Mouse (Mus musculus): ENCODE data around the gene Nucks1. TPM values are rescaled to one million over a fixed set of nuclear protein-coding genes. Genes with fewer than 3 reads are reported as not detected.

The Nucks1 gene
- polyA plus RNA-seq (2016; fragmentation: Nextera tagmentation; extraction: Ambion mirVana): 107 and 125 TPM in 2 replicates

DNA sequence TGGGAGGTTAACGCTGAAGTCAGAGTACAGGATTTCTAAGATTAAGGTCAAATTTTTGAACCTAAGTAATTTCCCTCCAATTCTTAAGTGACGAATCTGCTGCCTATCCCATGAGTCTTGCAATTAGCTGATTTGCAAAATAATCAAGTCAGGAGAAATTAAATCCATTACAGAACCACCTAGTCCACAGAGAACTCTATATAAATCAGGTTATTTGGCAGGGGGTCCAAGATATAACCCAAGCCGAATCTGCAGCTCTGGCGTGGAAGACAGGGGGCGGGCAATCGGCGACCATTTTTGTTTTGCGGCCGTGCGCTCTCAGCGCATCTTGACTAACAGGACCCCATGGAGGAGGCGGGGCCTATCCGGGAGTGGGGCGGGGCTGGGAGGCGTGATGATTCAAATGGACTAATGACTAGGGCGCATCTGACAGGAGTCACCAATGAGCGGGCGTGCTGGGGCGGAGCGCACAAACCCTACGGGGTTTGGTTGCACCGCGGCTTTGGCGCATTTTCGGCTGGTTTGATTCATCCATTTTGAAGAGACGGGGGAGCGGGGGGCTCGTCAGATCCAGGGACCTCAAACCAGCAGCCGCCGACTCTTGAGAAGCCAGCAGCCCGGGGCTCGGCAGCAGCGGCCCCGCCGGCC is at the start of gene Nucks1:
Gene Nucks1 (plus strand): TSS at position 534 of the 648 bp plus-strand sequence.
- H3K4me1 ChIP-seq: peaks cover 11% of the 10 kb centered on the region; the same call in 1 of the 2 replicates
- ATAC-seq (ENCODE audit: insufficient number of reproducible peaks, insufficient read depth, low FRiP score, low TSS enrichment): peak; percentile 94
- 0 out of 2 replicates have a peak, but pooled peaks cover 11% of the 10 kb centered on the region for H3K27me3 ChIP-seq
- H3K9ac ChIP-seq: peak within 1 kb of the TSS; percentile 95
- peak within 1 kb of the TSS; percentile 63 for H3K4me2 ChIP-seq (replicated peaks)
- peak within 1 kb of the TSS; percentile 99 for H3K27ac ChIP-seq
- no peaks in the 10 kb centered on the region for H3K9me3 ChIP-seq
- H3K36me3 ChIP-seq: 0 out of 2 replicates have a peak, but pooled peaks cover 4% of the 10 kb centered on the region
- peak within 1 kb of the TSS; percentile 95 for H3K4me3 ChIP-seq
- under 1% methylated on average over 35 of the region's 35 CpGs for WGBS

DNA sequence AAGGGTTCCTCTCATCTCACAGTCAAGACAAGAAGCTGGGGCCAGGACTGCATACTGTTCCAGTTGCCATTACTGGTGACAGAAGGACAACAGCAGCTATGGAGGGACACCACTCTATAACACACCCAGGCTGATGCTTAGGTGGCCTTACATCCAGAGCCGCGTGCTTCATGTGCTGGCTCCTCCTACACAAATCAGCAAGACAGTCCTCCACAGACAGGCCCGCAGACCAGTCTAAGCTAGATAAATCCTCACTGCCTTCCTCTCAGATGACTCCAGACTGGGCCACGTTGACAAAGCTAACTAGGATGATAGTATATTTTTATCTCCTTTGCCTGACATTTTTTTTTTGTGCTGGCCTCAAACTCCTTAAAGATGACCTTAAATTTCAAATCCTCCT is 48.5 kb upstream of the Nucks1 start:
- H3K27ac ChIP-seq: no peak overlapping the region
- H3K4me3 ChIP-seq: no peak overlapping the region
- 78% methylated on average over 4 of the region's 4 CpGs for WGBS
- no peak for ATAC-seq (ENCODE audit: insufficient number of reproducible peaks, insufficient read depth, low FRiP score, low TSS enrichment)
- no peaks in the 10 kb centered on the region for H3K27me3 ChIP-seq
- no peak overlapping the region for H3K9ac ChIP-seq
- no peaks in the 10 kb centered on the region for H3K9me3 ChIP-seq
- H3K4me2 ChIP-seq (replicated peaks): no peak overlapping the region
- H3K4me1 ChIP-seq: no peaks in the 10 kb centered on the region
- no peaks in the 10 kb centered on the region for H3K36me3 ChIP-seq

DNA sequence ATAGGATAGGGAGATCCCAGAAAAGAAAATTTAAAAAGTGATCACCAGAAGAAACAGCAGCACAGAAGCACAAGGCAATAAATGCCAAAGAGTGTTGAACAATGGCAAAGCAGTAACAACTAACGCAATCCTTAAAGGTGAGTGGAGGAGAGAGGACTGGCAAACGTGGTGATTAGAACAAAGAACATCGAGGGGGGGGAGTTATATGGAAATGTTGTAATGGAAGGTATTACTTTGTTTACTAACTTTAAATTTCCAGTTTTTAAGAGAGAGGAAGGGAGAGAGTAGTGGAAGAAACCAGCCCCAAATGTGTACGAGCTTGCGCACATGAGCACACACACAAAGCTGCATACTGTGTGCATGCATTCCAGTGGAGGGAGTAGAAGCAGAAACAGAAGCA is 44.7 kb upstream of the Nucks1 start:
- WGBS: 73% methylated on average over 5 of the region's 5 CpGs
- no peaks in the 10 kb centered on the region for H3K27me3 ChIP-seq
- H3K4me3 ChIP-seq: no peak overlapping the region
- H3K9me3 ChIP-seq: no peaks in the 10 kb centered on the region
- H3K9ac ChIP-seq: no peak overlapping the region
- H3K27ac ChIP-seq: no peak overlapping the region
- ATAC-seq (ENCODE audit: insufficient number of reproducible peaks, insufficient read depth, low FRiP score, low TSS enrichment): no peak
- no peaks in the 10 kb centered on the region for H3K36me3 ChIP-seq
- H3K4me1 ChIP-seq: peaks cover 5% of the 10 kb centered on the region; the same call in 1 of the 2 replicates
- H3K4me2 ChIP-seq (replicated peaks): no peak overlapping the region

GRCm38 (mm10) chr1:131866304-131866999 is 43.9 kb upstream of the Nucks1 start:
- 75% methylated on average over 6 of the region's 6 CpGs for WGBS
- H3K9ac ChIP-seq: no peak overlapping the region

GRCm38 (mm10) chr1:131867093-131867945 is 43.0 kb upstream of the Nucks1 start, which contains the start of gene Rab29:
TSS of gene Rab29 (plus strand) at chr1:131867224.
- Histone ChIP-seq H3K4me2 (replicated peaks) (peak within 1 kb of the TSS; percentile 81), H3K9me3 (no peaks in the 10 kb centered on the region), H3K27ac (no peak within 1 kb of the TSS), H3K36me3 (no peaks in the 10 kb centered on the region), H3K9ac (peak within 1 kb of the TSS; percentile 50), H3K4me3 (peak within 1 kb of the TSS; percentile 53), H3K4me1 (peaks cover 5% of the 10 kb centered on the region; the same call in 1 of the 2 replicates), H3K27me3 (no peaks in the 10 kb centered on the region)
- peak; percentile 86 for ATAC-seq (ENCODE audit: insufficient number of reproducible peaks, insufficient read depth, low FRiP score, low TSS enrichment)
- WGBS: 2% methylated on average over 46 of the region's 46 CpGs

More at GRCm38 (mm10) chr1:131866304-131866999, 43.9 kb upstream of the Nucks1 start:
- Histone ChIP-seq H3K9me3 (no peaks in the 10 kb centered on the region), H3K27ac (no peak overlapping the region), H3K4me2 (replicated peaks) (no peak overlapping the region), H3K4me1 (peaks cover 5% of the 10 kb centered on the region; the same call in 1 of the 2 replicates), H3K4me3 (no peak overlapping the region), H3K27me3 (no peaks in the 10 kb centered on the region), H3K36me3 (no peaks in the 10 kb centered on the region)
- no peak for ATAC-seq (ENCODE audit: insufficient number of reproducible peaks, insufficient read depth, low FRiP score, low TSS enrichment)

- H3K4me1 ChIP-seq: peaks cover 5% of the 10 kb centered on the region; the same call in 1 of the 2 replicates
- H3K4me3 ChIP-seq: peak overlapping the region; percentile 53
- H3K27ac ChIP-seq: no peak overlapping the region
- H3K36me3 ChIP-seq: no peaks in the 10 kb centered on the region
- no peaks in the 10 kb centered on the region for H3K9me3 ChIP-seq
- peak overlapping the region; percentile 50 for H3K9ac ChIP-seq
- no peaks in the 10 kb centered on the region for H3K27me3 ChIP-seq
- ATAC-seq (ENCODE audit: insufficient number of reproducible peaks, insufficient read depth, low FRiP score, low TSS enrichment): no peak
- H3K4me2 ChIP-seq (replicated peaks): peak overlapping the region; percentile 81
- WGBS: 23% methylated on average over 10 of the region's 10 CpGs
Measured at GRCm38 (mm10) chr1:131867946-131868290, 42.4 kb upstream of the Nucks1 start.

DNA sequence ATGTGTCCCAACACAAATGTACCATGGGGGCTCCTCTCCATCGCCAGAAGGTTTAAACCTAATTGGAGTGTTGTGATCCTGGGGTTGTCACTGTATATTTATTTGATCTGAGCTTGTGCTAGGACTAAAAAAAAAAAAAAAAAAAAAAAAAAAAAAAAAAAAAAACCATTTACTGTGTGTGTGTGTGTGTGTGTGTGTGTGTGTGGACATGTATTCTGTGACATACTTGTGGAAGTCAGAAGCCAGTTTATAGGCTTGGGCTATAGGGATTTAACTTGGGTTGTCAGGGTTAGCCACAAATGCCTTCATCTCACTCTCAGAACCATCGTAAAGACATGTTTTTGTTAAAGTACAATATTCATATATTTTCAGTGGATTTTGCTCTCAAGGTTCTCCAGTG is 40.8 kb upstream of the Nucks1 start:
- H3K27ac ChIP-seq: no peak overlapping the region
- 86% methylated on average over 2 of the region's 2 CpGs for WGBS
- no peak overlapping the region for H3K4me2 ChIP-seq (replicated peaks)
- H3K4me1 ChIP-seq: peaks cover 5% of the 10 kb centered on the region; the same call in 1 of the 2 replicates
- no peak overlapping the region for H3K9ac ChIP-seq
- ATAC-seq (ENCODE audit: insufficient number of reproducible peaks, insufficient read depth, low FRiP score, low TSS enrichment): no peak
- H3K9me3 ChIP-seq: no peaks in the 10 kb centered on the region
- no peaks in the 10 kb centered on the region for H3K27me3 ChIP-seq
- H3K36me3 ChIP-seq: no peaks in the 10 kb centered on the region
- H3K4me3 ChIP-seq: no peak overlapping the region

DNA sequence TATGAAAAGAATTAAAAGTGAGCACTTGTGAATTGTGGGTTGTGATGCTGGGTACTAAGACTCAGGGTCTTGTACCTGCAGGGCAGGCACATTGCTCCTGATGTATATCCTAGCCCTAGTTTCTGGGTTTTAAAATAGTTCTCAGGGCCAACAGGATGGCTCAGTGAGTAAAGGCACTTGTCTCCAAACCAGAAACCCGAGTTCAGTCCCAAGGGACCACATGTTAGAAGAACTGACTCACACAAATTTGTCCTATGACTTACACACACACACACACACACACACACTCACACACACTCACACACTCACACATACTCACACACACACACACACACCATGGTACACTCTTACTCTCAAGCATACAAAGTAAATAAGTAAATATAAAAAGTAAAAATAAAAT is 37.5 kb upstream of the Nucks1 start:
- H3K36me3 ChIP-seq: no peaks in the 10 kb centered on the region
- no peak overlapping the region for H3K27ac ChIP-seq
- no peak overlapping the region for H3K4me2 ChIP-seq (replicated peaks)
- H3K4me3 ChIP-seq: no peak overlapping the region
- no peaks in the 10 kb centered on the region for H3K9me3 ChIP-seq
- 57% methylated on average over 1 of the region's 1 CpGs for WGBS
- H3K9ac ChIP-seq: no peak overlapping the region
- no peaks in the 10 kb centered on the region for H3K27me3 ChIP-seq
- no peak for ATAC-seq (ENCODE audit: insufficient number of reproducible peaks, insufficient read depth, low FRiP score, low TSS enrichment)
- H3K4me1 ChIP-seq: peaks cover 2% of the 10 kb centered on the region; the same call in 1 of the 2 replicates

DNA sequence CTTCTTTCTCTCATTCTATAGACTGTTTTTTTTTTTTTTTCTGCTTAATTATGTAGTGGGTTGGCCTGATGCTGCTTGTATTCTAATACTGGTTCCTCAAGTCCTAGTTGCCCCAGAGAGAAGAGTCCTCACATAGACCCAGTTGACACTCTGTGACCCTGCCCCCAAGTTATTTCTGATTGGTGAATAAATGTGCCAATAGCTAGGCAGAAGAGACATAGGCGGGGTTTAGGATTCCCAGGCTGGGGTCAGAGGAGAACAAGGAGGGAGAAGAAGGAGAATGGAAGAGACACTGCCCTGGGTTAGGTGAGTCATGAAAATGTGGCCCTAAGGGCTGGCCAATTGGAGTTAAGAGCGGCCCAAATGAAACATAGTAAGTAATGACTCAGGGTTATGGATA is 30.5 kb upstream of the Nucks1 start:
- ATAC-seq (ENCODE audit: insufficient number of reproducible peaks, insufficient read depth, low FRiP score, low TSS enrichment): no peak
- WGBS: 83% methylated on average over 2 of the region's 2 CpGs
- no peak overlapping the region for H3K4me3 ChIP-seq

GRCm38 (mm10) chr1:131882787-131883186 is 27.5 kb upstream of the Nucks1 start:
- ATAC-seq (ENCODE audit: insufficient number of reproducible peaks, insufficient read depth, low FRiP score, low TSS enrichment): no peak
- 58% methylated on average over 2 of the region's 2 CpGs for WGBS
- H3K9ac ChIP-seq: no peak overlapping the region
- H3K9me3 ChIP-seq: no peaks in the 10 kb centered on the region
- no peak overlapping the region for H3K27ac ChIP-seq
- H3K4me2 ChIP-seq (replicated peaks): no peak overlapping the region
- no peak overlapping the region for H3K4me3 ChIP-seq
- no peaks in the 10 kb centered on the region for H3K36me3 ChIP-seq
- H3K27me3 ChIP-seq: no peaks in the 10 kb centered on the region
- H3K4me1 ChIP-seq: no peaks in the 10 kb centered on the region

More for the DNA sequence above, 30.5 kb upstream of the Nucks1 start:
- Histone ChIP-seq H3K36me3 (no peaks in the 10 kb centered on the region), H3K9ac (no peak overlapping the region), H3K27ac (no peak overlapping the region), H3K4me2 (replicated peaks) (no peak overlapping the region), H3K9me3 (no peaks in the 10 kb centered on the region), H3K27me3 (no peaks in the 10 kb centered on the region), H3K4me1 (no peaks in the 10 kb centered on the region)

GRCm38 (mm10) chr1:131886173-131886572 is 24.2 kb upstream of the Nucks1 start:
- H3K36me3 ChIP-seq: no peaks in the 10 kb centered on the region
- no peaks in the 10 kb centered on the region for H3K9me3 ChIP-seq
- no peak overlapping the region for H3K9ac ChIP-seq
- WGBS: 81% methylated on average over 2 of the region's 2 CpGs
- no peak overlapping the region for H3K4me2 ChIP-seq (replicated peaks)
- no peak overlapping the region for H3K27ac ChIP-seq
- ATAC-seq (ENCODE audit: insufficient number of reproducible peaks, insufficient read depth, low FRiP score, low TSS enrichment): no peak
- H3K4me3 ChIP-seq: no peak overlapping the region
- no peaks in the 10 kb centered on the region for H3K4me1 ChIP-seq
- H3K27me3 ChIP-seq: no peaks in the 10 kb centered on the region

All from embryonic facial prominence, embryonic 12.5 days (tissue).